Mouse (Mus musculus): ENCODE results near the gene Ttc33. TPM values are rescaled to one million over a fixed set of nuclear protein-coding genes. Genes with fewer than 3 reads are reported as not detected.

Ttc33 gene
- total RNA-seq (2021) = 10 to 100 TPM; 54.5 to 57.7 TPM
- long read RNA-seq, transcript Ttc33-203 (5 exons, 1,671 nt) = minor isoform, 6 of 36 reads
- long read RNA-seq, transcript Ttc33-201 (5 exons, 1,832 nt) = major isoform, 20 of 36 reads
- long read RNA-seq, partial matches to known transcripts = 2 of 36 reads
- long read RNA-seq, other reads (novel, unspliced or antisense) = 8 of 36 reads

DNA sequence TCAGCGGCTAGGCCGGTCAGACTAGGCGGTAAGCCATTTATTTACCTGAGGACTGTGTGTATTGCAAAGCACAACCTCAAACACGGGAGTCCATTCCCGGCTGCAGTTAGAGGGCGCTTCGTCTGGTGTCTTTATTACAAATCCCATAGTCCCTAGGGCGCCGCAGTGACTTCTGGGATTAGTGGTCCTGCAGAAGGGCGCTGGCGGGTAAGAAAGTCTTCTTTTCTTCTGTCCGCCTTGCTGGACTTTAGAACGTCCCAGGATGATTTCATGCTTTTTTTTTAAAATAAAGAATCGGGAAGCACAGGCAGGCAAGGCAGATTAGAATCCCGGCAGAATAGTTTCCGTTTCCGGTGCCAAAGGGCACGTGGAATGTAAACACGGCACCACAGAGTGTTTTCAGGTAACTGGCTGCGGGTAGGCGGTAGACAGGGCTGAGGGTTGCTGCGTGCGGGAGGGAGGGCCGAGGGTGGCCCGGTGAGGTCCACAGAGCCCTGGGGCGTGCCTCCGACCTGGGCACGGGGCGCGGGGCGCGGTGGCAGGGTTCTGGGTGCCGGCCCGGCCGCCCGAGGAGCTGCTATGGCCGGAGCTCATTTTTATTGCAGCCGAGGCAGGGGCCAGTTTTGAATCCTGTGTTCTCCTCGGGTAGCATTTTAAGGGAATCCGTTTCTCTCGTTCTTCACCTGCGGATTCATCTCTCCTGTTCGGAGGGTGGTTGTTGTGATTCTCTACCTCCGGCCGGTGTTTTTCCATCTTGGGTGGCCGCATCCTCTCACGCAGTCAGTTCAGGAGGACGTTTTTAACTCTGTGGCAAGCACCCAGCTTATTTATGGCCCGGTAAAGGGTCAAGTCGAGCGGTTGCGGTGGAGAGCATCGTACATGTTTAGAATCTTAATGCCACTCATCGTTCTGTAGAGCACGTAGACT lies at the start of gene Ttc33:
Gene Ttc33 (plus strand): TSS at position 160 of the 927 bp plus-strand sequence.
- DNase-seq (ENCODE audit: low spot score in 2 of 2) = peak; percentile 67 to 78

DNA sequence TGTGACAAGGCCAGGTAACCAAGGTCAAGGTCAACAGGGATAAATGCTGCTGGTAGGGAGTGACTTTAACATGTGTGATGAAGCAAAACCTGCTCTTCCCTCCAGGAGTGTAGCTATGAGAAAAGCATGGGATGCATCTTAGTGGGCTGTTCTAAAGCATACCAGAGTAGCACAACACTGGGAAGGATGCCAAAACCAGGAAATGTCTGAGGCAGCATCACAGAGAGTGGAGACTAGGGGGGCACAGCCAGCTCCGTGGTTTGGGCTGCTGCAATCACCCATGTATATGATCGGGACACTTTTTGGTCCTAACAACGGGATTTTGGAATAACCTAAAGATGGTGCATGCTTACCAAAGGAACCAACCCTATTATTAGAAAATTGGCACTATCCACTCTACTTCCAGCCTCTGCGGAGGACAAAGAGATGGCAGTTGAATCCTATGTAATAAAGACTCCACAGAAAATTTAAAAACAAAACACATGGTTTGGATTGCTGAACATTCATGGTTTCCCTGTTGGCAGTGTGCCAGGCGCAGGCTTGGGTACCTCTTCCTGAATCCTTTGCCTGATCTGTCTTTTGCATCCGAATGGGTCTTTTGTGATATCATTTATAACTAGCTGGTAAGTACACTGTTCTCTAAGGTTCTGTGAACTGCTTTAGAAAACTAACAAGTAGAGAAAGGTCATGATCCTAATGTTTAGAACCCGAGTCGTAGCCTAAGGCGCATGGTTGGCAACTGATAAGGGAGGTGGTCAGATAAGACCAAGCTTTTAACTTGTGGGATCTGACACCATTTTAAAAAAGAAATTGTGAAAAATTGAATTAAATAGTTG lies 47.1 kb upstream of the Ttc33 start:
- no peak for DNase-seq (ENCODE audit: low spot score in 2 of 2)

DNA sequence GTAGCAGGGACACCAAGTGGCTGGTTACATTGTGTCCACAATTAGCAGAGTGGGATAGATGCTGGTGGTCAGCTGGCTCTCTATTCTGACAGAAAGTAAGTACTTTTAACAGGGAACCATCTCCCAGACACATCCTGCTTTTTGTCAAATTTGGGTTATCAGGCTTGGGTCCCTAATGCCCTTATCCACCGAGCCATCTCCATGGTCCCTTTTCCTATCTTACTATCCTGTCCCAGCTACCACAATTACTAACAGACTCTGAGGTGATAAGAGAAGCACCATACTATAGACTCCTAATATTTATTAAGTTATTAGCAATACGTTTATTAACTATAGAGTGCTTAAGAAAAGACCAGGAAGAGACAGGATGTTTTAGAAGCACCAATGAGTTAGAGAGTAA lies 46.0 kb upstream of the Ttc33 start:
- DNase-seq (ENCODE audit: low spot score in 2 of 2) = no peak

DNA sequence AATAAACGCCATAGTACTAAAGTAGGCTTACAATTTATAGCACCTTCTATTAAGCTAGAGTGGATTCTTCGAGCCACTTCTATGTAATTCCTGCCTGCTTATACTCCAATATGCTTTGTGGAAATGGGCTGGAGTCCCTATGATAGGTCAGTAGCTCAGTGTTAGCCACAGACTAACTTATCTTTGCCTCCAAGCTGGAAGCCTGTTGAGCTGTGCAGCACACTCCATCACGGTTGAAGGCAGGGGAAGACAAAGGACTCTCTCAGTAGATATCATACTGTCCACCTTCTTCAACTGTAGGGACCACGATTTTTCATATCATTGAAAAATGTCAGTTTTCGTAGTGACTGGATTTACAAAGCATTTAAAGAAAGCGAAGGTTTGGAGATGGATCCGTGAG lies 45.5 kb upstream of the Ttc33 start:
- DNase-seq (ENCODE audit: low spot score in 2 of 2) = no peak

DNA sequence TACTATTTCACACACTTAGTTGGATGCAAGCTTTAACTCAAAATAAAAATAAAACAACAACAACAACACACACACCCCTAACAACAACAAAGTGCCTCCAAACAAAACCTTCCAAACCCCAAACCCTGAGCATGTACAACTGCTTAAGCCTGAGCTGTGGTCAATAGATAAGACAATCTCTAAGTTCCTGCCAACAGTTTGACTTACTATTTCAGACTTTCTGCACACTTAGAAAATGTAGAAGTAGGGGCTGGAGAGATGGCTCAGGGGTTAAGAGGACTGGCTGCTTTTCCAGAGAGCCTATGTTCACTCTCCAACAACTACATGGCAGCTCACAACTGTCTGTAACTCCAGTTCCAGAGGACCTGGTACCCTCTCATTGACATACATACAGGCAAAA lies 45.0 kb upstream of the Ttc33 start:
- no peak for DNase-seq (ENCODE audit: low spot score in 2 of 2)

DNA sequence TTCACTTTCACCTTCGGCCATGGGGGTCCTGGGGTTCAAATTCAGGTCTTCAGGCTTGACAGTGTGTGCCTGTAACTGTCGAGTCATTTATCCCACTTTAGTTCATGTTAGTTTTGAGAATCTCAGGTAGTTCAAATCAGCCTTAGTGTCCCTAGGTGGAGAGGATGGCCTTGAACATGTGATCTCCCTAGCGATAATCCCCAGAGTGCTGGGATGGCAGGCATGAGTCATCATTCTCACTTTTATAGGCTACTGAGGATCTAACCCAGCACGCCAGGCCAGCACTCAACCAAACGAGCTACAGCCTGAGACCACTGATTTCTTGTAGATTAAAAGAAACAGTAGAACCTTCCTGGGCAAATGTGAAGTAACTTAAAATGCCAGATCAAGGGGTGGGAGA lies 43.3 kb upstream of the Ttc33 start:
- DNase-seq (ENCODE audit: low spot score in 2 of 2) = no peak

DNA sequence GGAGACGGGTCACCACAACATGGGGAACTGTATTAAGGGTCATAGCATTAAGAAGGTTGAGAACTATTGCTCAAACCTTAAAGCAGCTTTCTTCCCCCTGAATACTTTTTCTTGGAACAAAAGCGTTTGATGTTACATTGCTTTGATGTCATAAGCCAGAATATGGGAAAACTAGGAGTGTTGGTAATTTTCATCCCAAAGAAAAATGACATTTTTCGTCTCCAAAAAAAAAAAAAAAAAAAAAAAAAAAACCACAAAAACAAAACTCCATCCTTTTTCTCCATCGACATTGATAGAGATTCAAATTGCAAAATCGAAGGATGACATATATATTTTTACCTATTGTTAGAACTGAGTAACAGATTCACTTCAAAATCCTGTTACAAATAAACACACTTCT lies 42.6 kb upstream of the Ttc33 start:
- DNase-seq (ENCODE audit: low spot score in 2 of 2) = no peak

DNA sequence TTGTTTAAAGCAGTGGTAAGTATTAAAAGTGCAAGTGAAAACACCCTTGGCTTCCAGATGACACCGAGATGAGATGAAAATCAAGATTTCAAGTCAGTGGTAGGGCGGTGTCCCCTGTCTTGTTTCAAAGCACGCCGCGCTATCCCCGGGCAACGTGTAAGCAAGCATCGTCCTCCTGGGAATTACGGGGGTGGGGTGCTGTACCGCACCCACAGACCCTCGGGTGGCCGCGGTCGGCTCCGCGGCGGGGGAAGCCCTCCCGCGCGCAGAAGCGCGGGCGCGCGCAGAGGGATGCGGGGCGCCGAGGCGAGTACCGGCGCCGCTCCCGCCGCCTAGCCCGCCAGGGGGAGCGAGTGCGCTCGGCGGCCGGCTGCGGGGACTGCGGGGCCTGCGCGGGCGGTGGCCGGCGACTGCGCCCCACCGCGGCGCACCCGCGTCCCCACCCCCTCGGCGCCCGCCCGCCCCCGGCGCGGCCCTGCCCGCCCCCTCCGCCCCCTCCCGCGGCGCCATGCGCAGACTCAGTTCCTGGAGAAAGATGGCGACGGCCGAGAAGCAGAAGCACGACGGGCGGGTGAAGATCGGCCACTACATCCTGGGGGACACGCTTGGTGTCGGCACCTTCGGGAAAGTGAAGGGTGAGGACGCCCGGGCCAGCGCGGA lies 41.8 kb upstream of the Ttc33 start, which contains the start of gene Prkaa1:
Gene Prkaa1 (plus strand): TSS at position 501 of the 660 bp plus-strand sequence.
- DNase-seq (ENCODE audit: low spot score in 2 of 2) = peak; percentile 61 to 83

DNA sequence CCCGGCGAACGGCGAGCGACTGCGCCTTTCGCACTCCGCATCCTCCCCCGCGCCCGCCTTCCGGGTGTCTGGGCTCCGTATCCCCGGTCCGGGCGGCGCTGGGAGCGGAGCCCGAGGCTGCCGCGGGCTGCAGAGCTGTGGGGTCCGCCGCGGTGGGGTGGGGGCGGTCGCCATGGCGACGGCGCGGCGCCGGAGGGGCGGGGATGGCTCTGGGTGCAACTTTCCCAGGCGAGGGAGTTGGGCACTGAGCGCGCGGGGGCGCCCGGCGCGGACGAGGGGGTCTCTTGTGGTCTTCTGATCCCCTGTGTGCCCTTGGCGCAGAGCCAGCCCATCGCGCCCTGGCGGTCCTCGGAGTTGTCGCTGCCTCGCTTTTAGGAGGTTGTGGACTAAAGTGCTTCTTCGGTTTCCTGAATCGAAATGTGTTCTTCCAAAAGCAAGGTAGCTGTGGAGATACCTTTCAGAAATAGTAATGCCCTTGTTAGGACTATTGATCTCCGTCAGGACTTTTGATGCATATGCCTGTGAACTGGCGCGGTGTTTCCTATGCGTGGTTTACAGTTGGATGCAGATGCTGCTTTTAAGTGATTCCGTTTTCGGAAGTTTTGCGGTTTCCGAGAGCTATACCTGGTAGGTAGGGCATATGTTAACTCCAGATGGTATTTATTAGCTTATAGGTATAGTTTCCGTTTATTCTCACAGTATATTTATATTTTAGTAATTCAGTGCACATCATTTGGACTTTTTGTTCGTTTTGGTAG lies 41.1 kb upstream of the Ttc33 start:
- peak; percentile 76 to 82 for DNase-seq (ENCODE audit: low spot score in 2 of 2)

DNA sequence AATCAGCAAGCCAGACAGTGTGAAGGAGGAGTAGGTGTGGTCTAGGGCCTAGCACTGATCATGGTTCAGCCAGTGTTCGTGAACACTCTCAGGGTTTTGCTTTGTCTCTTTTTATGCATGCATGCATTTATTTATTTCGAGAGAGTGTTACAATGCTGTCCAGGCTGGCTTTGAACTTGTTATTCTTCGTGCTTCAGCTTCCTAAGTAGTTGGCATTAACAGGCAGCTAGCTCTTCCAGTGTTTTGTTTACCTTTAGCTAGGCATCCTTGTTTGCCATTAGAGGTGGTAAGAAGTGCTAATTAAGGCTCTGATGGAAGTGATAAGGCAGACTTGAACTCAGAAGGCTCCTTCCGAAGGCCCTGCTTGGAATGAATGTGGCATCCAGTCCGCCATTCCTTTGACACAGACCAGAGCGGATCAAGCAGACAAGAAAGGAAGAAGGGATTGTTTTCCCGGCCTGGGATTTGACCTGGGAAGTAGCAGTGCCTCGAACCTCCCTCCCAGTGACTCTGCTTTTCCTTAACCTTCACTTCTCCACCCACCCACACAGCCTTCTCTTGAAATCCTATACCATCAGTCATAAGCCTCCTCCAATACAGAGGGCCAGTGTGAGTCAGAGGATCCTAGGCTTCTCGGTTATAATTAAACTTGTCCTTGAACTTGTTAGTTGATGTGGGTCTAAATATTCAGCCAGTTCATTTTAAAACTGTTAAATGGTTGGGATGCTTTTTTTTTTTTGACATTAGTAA lies 40.0 kb upstream of the Ttc33 start:
- DNase-seq (ENCODE audit: low spot score in 2 of 2) = no peak

DNA sequence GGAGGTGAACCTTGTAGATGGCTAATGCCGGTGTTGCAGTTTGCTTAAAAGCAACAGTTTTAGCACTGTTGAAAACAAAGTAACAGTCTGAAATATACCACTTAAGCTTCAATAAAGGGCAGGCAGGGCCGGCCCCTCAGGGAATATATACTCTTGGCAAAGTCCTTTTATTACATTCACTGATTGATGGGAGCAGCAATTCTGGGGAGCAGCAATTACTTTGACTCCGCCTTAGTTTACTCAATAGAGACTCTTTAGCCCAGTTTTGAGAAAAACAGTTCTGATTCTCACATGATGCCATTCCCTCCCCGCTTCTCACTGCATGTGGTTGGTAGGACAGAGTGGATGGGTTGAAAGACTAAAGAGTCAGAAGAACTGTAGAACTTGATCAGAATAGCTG lies 36.1 kb upstream of the Ttc33 start:
- DNase-seq (ENCODE audit: low spot score in 2 of 2) = no peak

DNA sequence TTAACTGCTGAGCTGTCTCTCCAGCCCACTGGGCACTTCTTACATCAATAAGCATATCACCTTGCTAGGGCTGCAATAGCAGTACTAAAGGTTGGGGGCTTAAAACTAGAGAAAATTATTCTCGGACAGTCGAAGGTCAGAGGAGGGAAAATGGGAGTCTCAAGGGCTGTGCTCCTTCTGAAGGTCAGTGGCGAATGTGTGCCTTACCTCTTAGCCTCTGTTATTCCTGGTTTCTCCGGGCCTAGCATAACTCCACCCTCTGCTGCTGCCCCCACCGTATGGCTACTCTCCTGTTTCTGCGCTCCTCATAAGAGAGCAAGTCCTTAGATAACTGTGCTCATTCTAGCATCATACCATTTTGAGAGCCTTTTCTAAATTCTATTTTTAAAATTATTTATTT lies 33.2 kb upstream of the Ttc33 start:
- no peak for DNase-seq (ENCODE audit: low spot score in 2 of 2)

DNA sequence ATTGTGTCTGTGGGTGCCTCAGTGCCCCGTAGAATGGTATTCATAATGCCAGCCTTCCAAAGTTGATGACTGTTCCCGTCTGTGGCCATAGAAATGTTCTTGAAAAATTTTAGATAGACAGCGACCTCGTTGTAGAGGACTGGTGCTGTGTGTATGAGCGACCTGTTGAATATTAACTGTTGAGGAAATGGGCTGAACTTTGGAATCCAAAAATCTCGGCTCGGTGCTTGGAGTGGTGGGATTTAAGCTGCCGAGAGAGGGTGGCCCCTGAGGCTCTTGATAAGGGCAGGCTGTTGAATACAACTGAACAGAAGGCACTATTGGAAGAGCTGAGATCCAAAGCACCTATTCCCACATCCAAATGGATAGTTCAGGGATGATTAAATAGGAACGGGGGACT lies 30.7 kb upstream of the Ttc33 start:
- DNase-seq (ENCODE audit: low spot score in 2 of 2) = no peak

DNA sequence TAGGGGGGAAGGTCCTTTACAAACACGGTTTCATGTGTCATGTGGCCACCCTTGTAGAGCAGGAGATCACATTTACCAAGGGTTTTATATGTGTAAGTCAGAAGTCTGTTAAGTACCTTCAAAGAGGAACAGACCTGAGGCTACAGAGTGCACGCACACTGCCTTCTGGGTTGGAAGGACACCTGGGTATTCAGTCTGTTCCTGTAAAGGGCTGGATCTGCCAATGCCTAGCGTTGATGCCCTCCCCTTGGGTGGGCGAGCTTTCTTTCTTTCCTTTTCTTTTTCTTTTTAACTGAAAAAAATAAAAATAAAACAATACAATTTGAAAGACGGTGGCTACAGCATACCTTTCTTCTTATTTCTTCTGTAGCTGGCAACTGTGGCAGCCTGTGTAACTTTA lies 30.2 kb upstream of the Ttc33 start:
- DNase-seq (ENCODE audit: low spot score in 2 of 2) = no peak

DNA sequence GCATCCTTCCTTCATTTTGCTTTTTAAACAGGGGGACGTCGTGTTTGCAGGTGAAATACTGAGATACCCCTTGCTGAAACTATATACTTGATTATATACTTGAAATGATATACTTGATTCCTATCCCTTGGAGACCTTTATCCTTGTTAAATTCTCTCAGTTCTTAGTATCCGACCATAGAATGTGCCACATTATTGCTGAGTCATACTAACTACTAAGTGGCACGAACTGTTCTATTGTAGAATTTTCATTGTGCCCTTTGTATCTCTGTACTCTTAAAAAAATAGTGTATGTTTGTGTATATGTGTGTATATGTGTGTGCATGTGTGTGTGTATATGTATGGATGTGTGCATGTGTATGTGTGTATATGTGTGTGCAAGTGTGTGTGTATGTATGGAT lies 29.0 kb upstream of the Ttc33 start:
- DNase-seq (ENCODE audit: low spot score in 2 of 2) = no peak

DNA sequence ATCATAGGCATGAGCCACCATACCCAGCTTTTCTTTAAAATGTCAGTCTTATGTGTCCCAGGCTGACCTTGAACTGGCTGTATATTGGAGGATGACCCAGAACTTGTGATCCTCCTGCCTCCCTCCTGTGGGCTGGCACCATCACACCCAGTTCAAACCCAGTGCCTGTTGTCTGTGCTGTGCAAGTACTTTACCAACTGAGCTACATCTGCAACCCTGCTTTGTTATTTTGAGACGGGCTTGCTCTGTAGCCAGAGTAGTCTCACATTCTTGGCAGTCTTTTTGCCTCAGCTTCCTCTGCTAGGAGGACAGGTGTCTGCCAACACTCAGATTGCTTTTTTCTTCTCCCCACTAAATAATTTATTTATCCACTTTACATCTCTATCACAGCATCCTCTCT lies 27.9 kb upstream of the Ttc33 start:
- DNase-seq (ENCODE audit: low spot score in 2 of 2) = no peak

DNA sequence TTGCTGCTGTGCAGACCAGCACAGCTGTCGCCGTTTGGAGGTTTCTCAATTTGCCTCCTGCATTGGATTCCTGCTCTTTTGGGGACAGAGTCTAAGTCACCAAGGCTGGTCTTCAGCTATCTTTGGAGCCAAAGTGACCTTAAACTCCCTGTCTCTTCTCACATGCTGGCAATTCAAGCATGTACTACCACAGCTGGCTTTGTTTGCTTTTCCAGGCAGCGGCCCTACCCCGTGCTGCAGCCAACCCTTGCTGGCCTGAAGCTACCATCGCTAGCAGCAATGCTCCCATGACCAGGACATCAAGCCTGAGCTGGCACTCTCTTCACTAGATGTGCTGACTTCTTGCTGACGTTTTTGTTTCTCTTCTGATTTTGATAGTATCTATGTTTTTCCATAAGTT lies 26.5 kb upstream of the Ttc33 start:
- DNase-seq (ENCODE audit: low spot score in 2 of 2) = no peak

DNA sequence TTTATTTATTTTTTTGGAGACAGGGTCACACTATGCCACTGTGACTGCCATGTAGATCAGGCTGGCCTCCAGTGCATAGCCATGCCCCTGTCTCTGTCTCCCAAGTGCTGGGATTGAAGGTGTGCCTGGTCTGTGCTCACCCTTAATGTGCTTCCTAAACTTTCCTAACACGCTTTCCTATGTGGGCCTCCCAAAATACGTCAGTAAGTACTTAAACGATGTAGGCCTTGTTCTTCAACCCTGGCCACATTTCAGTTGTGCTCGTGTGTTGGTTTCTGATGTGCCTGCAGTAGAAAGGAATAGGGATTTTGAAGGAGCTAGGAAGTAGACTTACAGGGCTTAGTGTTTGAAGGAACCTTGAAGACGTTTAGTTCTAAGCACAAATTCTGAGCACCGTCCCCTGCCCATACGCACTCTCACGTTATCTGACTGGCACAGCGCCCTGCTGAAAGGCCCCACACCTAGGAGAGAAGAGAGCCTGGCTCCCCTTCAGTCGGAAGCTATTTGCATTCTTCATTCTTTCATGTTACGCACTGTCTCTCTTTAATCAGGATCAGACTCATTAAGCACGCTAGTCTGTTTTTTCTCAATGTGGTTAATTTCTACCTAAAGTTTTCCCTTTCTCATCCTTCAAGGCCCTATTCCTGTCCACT lies 20.1 kb upstream of the Ttc33 start:
- no peak for DNase-seq (ENCODE audit: low spot score in 2 of 2)

DNA sequence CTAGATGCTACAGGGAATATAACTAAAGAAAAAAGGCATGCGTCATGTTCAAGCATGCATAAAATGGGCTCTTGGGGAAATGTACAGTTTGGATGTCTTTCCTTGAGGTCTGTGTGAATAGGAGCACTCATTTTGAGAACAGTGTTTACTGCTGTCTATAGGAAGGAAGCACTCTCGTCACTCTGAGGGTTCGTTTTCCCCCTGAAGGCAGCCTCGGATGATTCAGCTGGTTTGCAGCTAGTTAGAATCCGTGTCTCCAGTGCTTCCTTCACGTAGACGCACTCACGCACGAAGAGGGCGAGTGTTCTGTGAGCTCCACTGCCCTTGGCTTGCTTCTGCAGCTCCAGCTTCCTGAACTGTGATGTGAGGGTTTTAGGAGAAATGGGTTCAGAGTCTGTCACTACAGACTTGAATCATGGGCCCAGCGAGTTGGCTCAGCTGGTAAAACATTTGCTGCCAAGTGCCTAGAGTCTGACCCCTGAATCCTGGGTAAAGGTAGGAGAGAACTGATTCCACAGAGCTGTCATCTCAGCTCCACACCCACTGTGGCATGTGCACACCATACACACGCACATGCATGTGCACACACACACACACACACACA lies 12.0 kb upstream of the Ttc33 start:
- no peak for DNase-seq (ENCODE audit: low spot score in 2 of 2)
